Mouse (Mus musculus): ENCODE measurements around the gene Tas1r2.

The Tas1r2 gene

DNA sequence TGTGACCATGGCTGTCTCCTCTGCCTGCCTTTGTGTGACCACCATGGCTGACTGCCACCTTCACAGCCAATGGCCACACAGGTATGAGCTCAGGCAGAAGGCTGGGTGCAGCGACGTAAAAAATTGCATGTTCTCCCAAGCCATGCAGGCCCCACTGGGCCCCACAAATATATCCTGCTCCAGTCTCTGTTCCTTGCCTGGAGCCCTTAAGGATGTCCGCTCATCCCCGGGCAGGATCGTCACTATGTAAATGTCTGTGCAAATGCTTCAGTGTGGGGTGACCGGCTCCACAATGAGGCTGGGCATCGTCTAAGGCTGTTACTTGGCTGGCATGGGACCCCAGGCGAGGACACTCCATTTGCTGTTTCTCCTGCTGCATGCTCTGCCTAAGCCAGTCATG is at the start of gene Tas1r2:
Gene Tas1r2, plus strand, starts transcription at position 301 of the 400 bp plus-strand sequence.
- DNase-seq (ENCODE audit: low spot score): no peak

DNA sequence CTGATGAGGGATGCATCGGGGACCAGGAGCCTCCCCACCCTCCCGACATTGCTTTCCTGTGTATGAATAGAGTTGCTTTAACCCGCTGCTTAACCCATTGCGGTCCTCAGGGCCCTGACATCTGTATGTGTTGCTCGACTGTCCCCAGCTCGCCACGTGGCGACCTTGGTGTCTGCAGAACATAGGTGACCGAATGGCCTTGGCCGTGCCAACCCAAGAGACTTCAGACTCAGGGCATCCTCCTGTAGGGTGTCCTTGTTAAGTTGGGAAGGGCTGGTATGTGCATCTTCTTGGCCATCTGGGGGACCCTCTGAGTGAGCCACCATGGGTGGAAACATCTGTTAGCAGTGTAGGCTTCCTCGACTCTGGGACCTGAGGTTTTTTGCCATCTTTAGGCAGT is 48.1 kb upstream of the Tas1r2 start:
- DNase-seq (ENCODE audit: low spot score): no peak

DNA sequence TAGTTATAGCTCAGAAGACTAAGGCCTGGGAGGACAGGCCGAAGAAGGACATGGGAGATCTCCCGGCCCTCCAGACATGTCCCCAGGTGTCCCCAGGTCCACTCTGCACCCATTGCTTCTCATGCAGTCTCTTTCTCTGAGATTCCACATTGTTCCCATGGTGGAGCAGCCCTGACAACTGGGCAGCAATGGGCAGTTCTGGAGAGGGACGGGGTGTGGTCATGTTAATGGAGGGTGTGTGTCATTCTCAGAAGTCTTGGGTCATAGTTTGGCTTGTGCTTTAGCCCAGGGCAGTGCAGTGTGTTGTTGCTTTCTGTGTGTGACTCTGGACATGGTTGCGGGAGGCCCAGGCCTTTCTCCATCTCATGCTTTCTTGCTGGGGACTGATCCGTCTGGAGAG is 46.6 kb upstream of the Tas1r2 start:
- no peak for DNase-seq (ENCODE audit: low spot score)

DNA sequence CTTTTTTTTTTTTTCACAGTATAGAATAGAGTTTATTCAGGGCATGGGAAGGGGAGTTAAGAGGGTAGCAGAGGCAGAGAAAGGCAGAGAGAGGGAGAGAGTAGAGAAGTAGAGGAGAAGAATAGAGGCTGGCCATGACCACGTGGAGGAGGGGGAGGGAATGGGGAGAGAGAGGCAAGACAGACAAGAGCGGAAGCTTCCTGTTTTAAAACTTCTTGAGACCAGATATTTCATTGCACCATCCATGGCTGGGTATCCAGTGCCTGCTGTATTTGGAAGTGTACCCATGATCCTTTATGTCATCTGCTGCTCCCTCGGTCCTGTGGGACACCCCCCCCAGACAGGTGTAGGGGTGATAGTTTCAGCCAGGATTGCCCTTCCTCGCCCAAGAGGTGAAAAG is 44.4 kb upstream of the Tas1r2 start:
- DNase-seq (ENCODE audit: low spot score): no peak

DNA sequence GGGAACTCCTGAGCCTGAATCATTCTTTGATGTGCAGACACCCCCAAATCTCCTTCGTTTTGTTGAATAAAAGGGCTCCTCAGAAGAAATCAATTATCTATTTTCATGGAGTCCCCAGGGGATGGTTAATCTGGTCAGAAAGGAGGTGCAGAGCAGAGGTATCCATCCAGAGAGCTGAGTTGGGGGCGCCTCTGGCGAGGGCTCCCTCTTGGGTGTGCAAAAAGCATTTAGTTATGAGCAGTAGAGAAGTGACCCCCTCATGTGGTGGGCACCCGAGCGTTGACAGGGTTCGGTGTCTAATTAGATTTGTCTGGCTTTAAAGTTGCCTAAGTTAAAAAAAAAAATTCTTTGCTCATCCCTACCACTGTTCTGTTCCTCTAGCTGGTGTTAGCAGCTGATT is 42.4 kb upstream of the Tas1r2 start:
- no peak for DNase-seq (ENCODE audit: low spot score)

DNA sequence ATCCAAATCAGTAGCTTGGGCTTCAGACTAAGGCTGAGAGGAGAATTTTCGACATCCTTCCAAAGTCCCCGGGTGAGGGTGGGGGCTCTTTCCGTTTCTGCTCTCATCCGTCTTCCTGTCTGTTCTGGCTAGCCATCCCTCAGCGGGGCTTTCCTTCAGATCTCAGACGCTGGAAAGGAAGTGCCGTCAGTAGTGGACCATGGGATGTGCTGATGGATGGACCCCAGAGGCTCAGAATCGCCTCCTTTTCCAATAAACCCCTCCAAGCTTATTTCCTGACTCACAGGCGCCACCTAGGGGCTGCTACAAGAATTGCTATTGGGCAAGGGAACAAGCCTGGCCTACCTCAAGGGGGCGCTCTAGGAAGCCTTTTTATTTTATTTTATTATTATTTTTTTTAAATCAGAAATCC is 41.8 kb upstream of the Tas1r2 start:
- peak; percentile 81 for DNase-seq (ENCODE audit: low spot score)

- no peak for DNase-seq (ENCODE audit: low spot score)
Observed at GRCm38 (mm10) chr4:139614524-139615260, 38.6 kb upstream of the Tas1r2 start.

DNA sequence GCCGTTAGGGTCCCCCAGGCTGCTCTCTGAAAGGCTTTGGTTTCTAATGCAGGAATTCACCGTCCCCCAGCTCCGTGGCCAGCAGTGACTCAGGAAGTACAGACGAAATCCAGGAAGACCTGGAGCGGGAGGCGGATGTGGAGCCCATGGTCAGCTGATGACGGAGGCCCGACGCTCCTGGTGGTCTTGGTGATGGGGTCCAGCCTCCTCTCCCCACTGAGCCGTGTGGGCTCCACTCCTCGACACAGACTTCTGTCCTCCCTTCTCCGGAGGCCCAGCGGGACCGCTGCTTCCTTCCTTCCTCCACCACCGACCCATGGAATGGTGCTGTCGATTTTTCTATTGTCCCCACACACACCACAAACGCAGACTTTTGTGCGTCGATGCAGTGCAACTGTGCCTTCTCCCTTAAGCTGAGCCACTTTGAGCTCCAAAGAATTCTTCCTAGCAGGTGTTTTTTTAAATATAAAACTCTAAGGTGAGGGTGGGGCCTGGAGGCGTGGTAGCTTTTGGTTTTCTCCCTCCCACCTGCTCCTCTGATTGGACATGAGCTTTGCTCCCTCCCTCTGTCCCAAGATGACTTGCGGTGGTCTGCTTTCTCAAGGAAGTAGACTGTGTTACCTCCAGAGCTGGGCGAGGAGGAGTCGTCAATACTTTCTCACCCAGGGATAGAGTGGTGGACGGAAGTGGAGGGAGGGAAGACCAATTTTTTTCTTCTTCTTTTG is 36.9 kb upstream of the Tas1r2 start:
- no peak for DNase-seq (ENCODE audit: low spot score)

GRCm38 (mm10) chr4:139617001-139617364 is 36.4 kb upstream of the Tas1r2 start:
- DNase-seq (ENCODE audit: low spot score): no peak

GRCm38 (mm10) chr4:139619765-139620164 is 33.6 kb upstream of the Tas1r2 start:
- DNase-seq (ENCODE audit: low spot score): no peak

DNA sequence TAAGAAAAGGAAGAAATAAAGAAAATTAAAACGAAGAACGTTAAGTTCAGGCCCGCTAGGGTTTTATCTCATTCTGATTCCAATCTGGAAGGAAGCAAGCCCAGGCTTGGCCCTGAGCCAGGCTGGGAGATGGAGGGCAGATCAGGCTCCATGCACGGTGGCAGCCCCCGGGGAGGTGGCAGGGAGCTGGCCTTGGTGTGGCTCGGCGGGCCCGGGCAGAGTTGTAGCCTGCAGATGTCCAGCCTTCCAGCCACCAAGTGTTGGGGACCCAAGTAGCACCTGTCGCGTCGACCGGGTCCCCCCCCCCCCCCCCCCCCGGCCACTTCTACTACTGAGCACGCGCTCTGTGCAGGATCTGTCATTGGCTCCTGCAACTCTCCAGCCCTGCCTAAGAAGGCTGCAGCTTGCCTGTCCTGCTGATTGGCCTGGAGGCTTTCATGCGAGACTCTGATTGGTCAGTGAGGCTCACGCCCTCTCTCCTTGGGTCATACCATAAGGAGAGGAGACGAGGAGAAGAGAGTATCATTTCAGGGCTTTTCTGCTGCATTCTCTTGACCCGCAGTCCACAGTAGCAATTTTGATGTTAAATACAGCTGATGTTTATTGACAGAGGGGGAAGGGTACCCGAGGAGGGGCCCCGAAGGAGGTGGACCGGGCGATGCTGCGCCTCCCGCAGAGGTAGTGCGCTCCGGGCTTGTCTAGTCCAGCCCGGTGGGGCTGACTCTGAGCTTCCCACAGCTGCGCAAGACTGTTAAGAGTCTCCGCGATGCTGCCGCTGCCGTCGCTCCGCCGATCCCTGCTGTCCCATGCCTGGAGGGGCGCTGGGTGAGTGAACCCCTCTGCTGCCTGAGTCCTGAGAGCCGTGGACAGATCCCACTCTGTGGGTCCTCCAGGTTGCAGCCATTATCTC is 30.7 kb upstream of the Tas1r2 start, which contains the start of gene Aldh4a1:
Gene Aldh4a1, plus strand, starts transcription at position 494 of the 910 bp plus-strand sequence.
- peak; percentile 72 for DNase-seq (ENCODE audit: low spot score)

- no peak for DNase-seq (ENCODE audit: low spot score)
Observed at GRCm38 (mm10) chr4:139623434-139624115, 29.8 kb upstream of the Tas1r2 start.

DNA sequence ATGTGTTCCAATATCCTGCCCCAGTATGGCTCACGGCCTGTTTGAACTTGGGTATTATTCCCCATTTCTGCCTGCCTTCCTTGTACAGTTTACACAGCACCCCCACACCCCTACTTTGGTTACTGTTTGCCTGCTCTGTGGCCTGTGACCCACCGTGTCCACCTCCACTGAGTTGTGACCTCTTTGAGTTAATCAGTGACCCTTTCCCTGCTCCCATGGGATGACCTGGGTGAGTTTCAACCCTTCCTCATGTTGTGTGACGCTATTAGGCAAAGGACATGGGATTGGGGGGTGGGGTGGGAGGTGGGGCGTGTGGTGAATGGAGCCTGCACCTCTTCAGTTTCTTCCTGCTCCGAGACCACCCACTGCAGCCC is 29.2 kb upstream of the Tas1r2 start:
- no peak for DNase-seq (ENCODE audit: low spot score)

DNA sequence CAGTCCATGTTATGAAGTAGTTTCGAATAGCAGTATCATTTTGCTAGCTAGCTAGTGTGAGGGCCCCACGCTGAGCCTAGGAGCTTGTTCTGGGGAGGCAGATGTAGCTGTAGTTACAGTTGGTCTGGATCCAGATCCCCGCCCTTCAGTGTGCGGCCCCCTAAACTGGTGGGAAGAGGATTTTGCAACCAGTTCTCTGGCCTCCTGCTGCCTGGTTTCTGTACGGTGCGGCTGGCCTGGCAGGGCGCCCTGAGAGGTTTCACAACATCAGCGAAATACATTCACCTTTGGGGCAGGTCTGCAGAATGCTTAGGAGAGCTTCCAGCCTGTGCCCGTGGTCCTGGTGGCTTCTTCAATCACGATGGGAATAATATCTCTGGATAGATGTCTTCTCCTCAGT is 28.6 kb upstream of the Tas1r2 start:
- no peak for DNase-seq (ENCODE audit: low spot score)

- DNase-seq (ENCODE audit: low spot score): no peak
Observed at GRCm38 (mm10) chr4:139627361-139627760, 26.0 kb upstream of the Tas1r2 start.

GRCm38 (mm10) chr4:139630171-139630570 is 23.2 kb upstream of the Tas1r2 start:
- no peak for DNase-seq (ENCODE audit: low spot score)

DNA sequence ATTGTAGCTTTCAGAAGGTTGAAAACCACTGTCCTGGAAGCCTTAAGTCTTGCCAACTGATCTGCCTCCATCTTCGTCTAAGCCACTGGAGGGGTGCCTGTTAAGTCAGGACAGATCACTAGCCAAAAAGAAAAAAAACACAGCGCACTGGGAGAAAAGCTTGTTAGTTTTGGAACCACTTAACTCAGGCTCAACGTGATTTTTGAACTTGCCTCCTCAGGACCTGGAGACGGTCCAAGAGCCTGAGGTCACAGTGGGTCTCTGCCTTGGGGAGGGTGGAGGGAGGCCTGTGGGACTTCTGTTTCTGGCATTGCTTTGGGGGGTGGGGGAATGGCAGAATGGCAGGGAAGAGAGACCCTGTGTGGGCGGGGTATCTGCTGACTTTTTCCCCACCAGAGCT is 22.2 kb upstream of the Tas1r2 start:
- DNase-seq (ENCODE audit: low spot score): no peak

- DNase-seq (ENCODE audit: low spot score): no peak
Observed at GRCm38 (mm10) chr4:139631569-139632253, 21.6 kb upstream of the Tas1r2 start.

DNA sequence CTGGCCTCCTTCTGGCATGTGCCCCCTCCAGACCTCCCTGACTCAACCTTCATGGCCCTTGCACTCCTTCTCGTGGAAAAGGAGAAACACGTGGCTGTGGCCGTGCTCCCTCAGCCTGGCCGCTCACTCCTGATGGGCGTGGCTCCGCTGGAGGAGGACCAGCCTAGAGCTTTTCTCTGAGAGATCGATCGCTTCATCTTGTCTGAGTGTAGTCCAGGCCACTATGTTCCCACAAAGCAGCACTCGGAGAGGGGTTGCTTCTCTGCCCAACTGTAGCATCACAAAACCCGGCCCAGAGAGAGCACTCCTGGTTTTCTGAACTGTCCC is 21.1 kb upstream of the Tas1r2 start:
- no peak for DNase-seq (ENCODE audit: low spot score)

DNA sequence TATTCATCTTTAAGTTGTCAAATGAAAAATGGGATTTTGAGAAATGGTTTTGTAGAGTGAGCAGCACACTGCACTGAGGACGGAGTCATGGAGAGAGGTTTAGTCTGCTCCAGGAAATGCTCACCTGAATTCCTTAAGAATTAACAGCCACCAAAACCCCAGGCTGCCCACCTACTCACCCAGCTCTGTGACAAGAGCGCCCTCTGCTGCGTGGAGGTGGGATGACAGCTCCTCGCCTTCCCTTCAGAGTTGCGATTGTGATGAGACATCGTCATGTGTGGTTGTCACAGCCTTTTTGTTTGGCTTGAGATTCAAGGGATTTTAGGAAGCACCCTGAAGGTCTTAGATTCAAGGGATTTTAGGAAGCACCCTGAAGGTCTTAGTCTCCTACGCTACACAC is 17.0 kb upstream of the Tas1r2 start:
- DNase-seq (ENCODE audit: low spot score): peak; percentile 69

DNA sequence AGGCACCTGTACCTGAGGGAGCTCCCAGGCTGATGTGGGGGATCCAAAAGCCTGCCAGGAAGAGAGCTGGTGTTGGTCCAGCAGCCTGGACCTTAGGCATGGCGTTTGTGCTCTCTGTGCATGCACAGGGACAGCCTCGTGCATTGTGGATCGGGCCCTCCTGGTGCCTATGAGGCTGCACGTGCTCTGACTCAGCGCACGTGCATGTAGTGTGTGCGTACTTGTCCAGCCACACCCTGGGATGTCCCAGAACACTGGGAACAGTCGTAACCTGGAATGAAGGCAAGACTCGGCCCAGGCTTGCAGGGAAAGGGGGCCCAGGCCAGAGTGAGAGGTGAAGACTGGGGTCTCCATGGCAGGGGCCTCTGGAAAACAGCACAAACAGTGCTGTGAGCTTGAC is 15.5 kb upstream of the Tas1r2 start:
- no peak for DNase-seq (ENCODE audit: low spot score)

DNA sequence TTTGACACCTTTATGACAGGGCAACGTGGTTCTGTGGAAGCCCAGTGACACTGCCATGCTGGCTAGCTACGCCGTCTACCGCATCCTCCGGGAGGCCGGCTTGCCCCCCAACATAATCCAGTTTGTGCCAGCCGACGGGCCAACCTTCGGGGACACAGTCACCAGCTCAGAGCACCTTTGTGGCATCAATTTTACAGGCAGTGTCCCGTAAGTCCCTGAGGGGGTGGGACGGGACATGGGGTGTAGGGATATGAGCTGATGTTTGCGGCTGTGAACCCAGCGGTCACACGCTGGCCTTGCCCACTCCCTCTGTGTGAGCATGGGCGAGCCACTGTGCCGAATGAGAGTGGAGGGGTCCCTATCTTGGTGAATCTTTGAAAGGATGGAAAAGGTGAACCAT is 15.0 kb upstream of the Tas1r2 start:
- DNase-seq (ENCODE audit: low spot score): no peak

Data from ovary, postnatal 14 days (tissue).